Mouse (Mus musculus): ENCODE results near the gene Ptch2.

DNA sequence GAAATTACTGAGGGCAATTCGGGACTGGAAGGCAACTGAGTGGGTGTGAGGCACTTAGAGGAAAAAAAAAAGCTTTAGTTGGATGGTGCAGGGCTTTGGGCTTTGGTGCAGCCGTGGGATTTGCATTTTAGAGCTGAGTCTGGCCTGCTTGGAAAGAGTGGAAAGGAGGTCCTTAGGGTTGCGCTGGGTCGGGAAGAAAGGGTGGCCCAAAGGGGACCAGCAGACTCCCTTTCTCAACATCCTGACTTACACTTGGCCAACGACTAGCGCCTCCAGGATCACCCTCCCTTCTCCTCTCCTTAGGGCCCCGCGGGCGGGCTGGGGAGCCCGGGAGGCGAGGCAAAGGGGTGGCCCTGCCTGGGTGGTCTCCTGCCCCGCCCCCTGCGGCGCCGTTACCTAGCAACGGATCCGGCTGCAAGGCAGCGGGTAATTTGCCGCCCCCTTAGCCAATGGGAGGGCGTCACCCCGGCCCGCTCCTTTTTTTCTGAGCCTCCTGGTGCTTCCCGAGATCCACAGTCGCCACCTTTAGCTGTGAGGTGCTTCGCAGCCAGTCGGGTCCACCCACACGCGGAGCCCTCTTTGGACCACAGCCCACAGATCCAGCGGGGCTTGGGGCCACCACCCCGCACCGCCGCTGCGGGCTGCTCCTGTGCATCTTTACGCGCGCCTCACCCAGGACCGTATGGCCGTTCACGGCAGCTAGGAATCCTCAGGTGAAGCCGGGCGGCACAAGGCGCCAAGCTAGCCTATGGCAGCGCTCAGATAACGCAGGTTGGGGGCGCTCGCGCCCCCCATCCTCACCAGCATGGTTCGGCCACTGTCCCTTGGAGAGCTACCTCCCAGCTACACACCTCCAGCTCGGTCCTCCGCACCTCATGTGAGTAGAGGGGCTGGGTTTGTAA, at the start of gene Ptch2:
- no peak for TF ChIP-seq MAFK (IDR thresholded peaks at IDR 0.05; ENCODE audit: insufficient read depth, low read depth, low read length)
- no peak for TF ChIP-seq HCFC1 (IDR thresholded peaks at IDR 0.05; ENCODE audit: borderline replicate concordance, insufficient read depth, low read length)
- no peak for TF ChIP-seq ZC3H11A (IDR thresholded peaks at IDR 0.05; ENCODE audit: borderline replicate concordance, low read depth, low read length)
